Mouse (Mus musculus): ENCODE results near the gene Gigyf1. TPM values are rescaled to one million over a fixed set of nuclear protein-coding genes. Genes with fewer than 3 reads are reported as not detected.

Gene Gigyf1
- 30.5 and 36.6 TPM in 2 replicates for total RNA-seq (2021)
- long read RNA-seq, experiment 1, partial matches to known transcripts: 0 of 11 reads
- long read RNA-seq, experiment 1, other reads (novel, unspliced or antisense): 11 of 11 reads
- long read RNA-seq, experiment 2, partial matches to known transcripts: 3 of 9 reads
- long read RNA-seq, experiment 2, other reads (novel, unspliced or antisense): 6 of 9 reads

- DNase-seq: peak; percentile 77
Measured at GRCm38 (mm10) chr5:137518436-137518835, at the start of gene Gigyf1. Gene Gigyf1, plus strand, starts transcription at chr5:137518548.

- DNase-seq: no peak
Measured at GRCm38 (mm10) chr5:137472252-137472904, 46.0 kb upstream of the Gigyf1 start.

- no peak for DNase-seq
Measured at GRCm38 (mm10) chr5:137474351-137474750, 44.0 kb upstream of the Gigyf1 start.

GRCm38 (mm10) chr5:137476964-137477363, 41.4 kb upstream of the Gigyf1 start, which contains the start of gene Zan:
Gene Zan, minus strand, starts transcription at chr5:137477064.
- no peak for DNase-seq

- DNase-seq: peak; percentile 86
Measured at GRCm38 (mm10) chr5:137481138-137481537, 37.2 kb upstream of the Gigyf1 start.

- DNase-seq: peak; percentile 57
Measured at GRCm38 (mm10) chr5:137481897-137482296, 36.5 kb upstream of the Gigyf1 start.

GRCm38 (mm10) chr5:137485071-137485850, 33.1 kb upstream of the Gigyf1 start:
- no peak for DNase-seq

- DNase-seq: no peak
Measured at GRCm38 (mm10) chr5:137485851-137486155, 32.5 kb upstream of the Gigyf1 start.

- DNase-seq: no peak
Measured at GRCm38 (mm10) chr5:137487616-137488015, 30.7 kb upstream of the Gigyf1 start.

- no peak for DNase-seq
Measured at GRCm38 (mm10) chr5:137491559-137491958, 26.8 kb upstream of the Gigyf1 start.

- DNase-seq: peak; percentile 45
Measured at GRCm38 (mm10) chr5:137493831-137494230, 24.5 kb upstream of the Gigyf1 start.

GRCm38 (mm10) chr5:137500186-137500585, 18.2 kb upstream of the Gigyf1 start:
- DNase-seq: no peak

- DNase-seq: peak; percentile 100
Measured at GRCm38 (mm10) chr5:137501709-137502666, 16.4 kb upstream of the Gigyf1 start, which contains the start of gene Pop7. Gene Pop7, minus strand, starts transcription at chr5:137502518.

GRCm38 (mm10) chr5:137502667-137503110, 15.7 kb upstream of the Gigyf1 start:
- DNase-seq: peak; percentile 91

GRCm38 (mm10) chr5:137504041-137504440, 14.3 kb upstream of the Gigyf1 start:
- peak; percentile 60 for DNase-seq

GRCm38 (mm10) chr5:137510014-137510501, 8.3 kb upstream of the Gigyf1 start:
- DNase-seq: peak; percentile 87

- peak; percentile 44 for DNase-seq
Measured at GRCm38 (mm10) chr5:137510573-137511390, 7.6 kb upstream of the Gigyf1 start.

- no peak for DNase-seq
Measured at GRCm38 (mm10) chr5:137511706-137512105, 6.6 kb upstream of the Gigyf1 start.

GRCm38 (mm10) chr5:137512847-137513794, 5.2 kb upstream of the Gigyf1 start:
- DNase-seq: peak; percentile 59

All from adrenal gland, postnatal 14 days (tissue).